Mouse (Mus musculus): ENCODE results near the gene Nppc. TPM values are rescaled to one million over a fixed set of nuclear protein-coding genes. Genes with fewer than 3 reads are reported as not detected.

Gene Nppc
- total RNA-seq, 2 experiments from 2014 or later: 8.6 to 10.5 TPM

GRCm38 (mm10) chr1:86647517-86647916 is 22.9 kb downstream of the Nppc start:
- H3K27ac ChIP-seq: no peak overlapping the region
- H3K4me3 ChIP-seq: no peak overlapping the region
- DNase-seq (ENCODE audit: extremely low spot score in 1 of 2, low spot score in 2 of 2): no peak
- intact Hi-C loops (cut with DNase I): no loop called here
- no peak for TF ChIP-seq CTCF (IDR thresholded peaks at IDR 0.05)

- intact Hi-C loops (cut with DNase I): no loop called here
- no peak for TF ChIP-seq CTCF (IDR thresholded peaks at IDR 0.05)
- no peak for DNase-seq (ENCODE audit: extremely low spot score in 1 of 2, low spot score in 2 of 2)
- Histone ChIP-seq H3K4me3 (no peak overlapping the region), H3K27ac (no peak overlapping the region)
Measured at GRCm38 (mm10) chr1:86643101-86643809, 27.1 kb downstream of the Nppc start.

DNA sequence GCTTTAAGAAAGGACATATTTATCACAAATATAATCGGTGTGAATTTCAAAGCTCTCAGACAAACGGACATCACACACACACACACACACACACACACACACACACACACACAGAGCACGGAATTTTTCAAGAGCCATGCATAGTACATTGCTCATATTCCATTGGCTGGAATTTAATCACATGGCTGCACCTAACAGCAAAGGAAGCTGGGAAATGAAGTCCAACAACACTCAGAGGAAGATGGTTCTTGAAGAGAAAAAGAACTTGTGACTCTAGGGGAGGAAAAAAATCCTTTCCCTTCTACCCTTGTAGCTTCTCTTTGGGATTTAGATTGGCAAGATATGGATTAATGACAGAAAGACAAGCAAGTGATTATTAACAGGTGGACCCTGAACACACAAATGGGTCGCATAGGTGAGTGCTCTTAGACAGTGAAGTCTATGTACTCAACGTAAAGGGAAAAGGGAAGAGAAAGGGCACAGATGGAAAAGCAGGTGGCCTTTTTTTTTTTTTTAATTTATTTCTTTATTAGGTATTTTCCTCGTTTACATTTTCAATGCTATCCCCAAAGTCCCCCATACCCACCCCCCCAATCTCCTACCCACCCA is 35.5 kb downstream of the Nppc start:
- TF ChIP-seq CTCF (IDR thresholded peaks at IDR 0.05): no peak
- H3K4me3 ChIP-seq: no peak overlapping the region
- DNase-seq (ENCODE audit: extremely low spot score in 1 of 2, low spot score in 2 of 2): no peak
- intact Hi-C loops (cut with DNase I): no loop called here
- no peak overlapping the region for H3K27ac ChIP-seq

DNA sequence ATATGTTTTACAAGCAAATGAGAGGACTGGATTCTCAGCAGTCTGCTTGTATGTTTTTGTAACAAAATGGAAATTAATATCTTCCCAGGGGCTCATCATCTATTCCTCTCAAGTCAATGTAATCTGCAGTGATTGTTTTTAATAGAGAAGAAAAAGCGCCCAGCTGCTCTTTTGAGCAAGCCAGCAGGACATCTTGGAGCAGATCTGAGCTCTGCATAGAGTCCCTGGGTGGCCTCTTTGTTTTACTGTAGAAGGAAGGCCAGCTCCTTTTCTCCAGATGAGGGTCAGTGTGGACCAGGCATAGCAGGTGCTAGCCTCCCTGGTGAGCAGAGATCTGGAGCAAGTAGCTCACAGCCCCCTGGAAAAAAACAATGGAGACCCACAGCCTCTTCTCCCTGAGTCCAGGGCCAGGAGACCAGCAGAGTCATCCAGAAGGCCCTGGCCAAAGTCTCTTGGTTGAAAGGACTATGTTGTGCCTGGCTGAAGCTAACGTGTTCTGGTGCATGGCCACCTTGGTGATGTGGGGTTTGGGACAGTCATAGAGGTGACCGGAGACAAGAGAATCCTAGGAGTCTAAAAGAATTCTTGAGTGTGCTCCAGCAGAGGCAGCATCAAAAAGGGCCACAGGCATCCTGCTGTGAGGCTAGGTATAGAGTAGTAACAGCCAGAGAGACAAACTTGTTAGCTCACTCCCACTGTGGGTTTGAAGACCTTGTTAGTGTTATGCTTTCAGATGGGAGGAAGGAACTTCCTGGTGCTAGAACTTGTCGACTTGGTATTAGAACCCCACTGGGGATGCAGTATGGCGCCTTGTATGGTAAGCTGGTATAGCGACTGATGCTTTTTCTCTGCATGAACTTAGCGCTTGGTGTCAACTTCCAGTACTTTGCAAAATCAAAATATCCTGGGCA is 36.3 kb downstream of the Nppc start:
- intact Hi-C loops (cut with DNase I): no loop called here
- Histone ChIP-seq H3K4me3 (no peak overlapping the region), H3K27ac (no peak overlapping the region)
- DNase-seq (ENCODE audit: extremely low spot score in 1 of 2, low spot score in 2 of 2): no peak
- no peak for TF ChIP-seq CTCF (IDR thresholded peaks at IDR 0.05)

GRCm38 (mm10) chr1:86633434-86633833 is 36.9 kb downstream of the Nppc start:
- H3K27ac ChIP-seq: no peak overlapping the region
- TF ChIP-seq CTCF (IDR thresholded peaks at IDR 0.05): no peak
- no peak for DNase-seq (ENCODE audit: extremely low spot score in 1 of 2, low spot score in 2 of 2)
- no peak overlapping the region for H3K4me3 ChIP-seq
- intact Hi-C loops (cut with DNase I): no loop called here

DNA sequence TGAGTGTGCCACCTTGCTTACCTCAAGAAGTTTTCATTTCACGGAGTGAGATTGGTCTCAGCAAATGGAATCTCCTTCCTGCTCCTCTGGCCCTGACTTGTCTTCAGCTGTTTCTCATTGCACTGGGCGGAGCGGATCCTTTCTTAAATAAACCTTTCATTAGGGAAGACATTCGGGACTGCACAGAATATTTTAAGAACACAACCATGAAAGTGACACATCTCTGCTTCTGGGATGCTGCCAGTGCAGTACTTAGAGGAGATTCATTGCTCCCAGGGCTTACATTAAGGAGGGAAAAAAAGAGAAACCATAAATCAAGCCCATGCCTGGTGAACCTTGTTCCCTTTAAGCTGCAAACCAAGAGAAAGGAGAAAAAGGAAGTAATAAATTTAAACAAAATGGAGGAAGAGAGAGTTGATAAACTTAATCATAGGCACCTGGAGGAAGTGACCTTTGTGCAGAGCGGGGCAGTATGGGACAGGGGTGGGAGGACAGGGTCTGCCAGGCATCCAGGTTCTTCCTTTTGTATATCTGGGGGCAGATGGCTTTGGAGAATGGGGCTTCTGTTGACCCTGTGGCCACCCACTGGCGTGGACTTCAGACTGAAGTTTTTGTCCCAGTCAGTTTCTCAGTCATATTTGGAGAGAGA is 37.5 kb downstream of the Nppc start:
- intact Hi-C loops (cut with DNase I): no loop called here
- no peak for TF ChIP-seq CTCF (IDR thresholded peaks at IDR 0.05)
- H3K4me3 ChIP-seq: no peak overlapping the region
- H3K27ac ChIP-seq: no peak overlapping the region
- DNase-seq (ENCODE audit: extremely low spot score in 1 of 2, low spot score in 2 of 2): no peak

DNA sequence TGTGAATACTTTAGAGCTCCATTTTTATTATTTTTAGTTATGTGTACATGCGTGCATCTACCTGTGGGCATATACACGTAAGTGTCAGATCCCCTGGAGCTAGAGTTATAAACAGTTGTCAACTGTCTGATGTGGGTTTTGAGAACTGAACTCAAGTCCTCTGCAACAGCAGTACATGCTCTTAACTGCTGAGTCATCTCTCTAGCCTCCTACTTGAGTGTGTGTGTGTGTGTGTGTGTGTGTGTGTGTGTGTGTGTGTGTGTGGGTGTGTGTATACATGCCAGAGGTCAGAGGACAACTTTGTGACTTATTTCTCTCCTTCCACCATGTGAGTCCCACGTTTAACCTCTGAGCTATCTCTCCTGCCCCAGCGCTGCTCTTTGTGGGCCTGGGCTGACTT is 39.8 kb downstream of the Nppc start:
- intact Hi-C loops (cut with DNase I): no loop called here
- no peak for TF ChIP-seq CTCF (IDR thresholded peaks at IDR 0.05)
- no peak overlapping the region for H3K27ac ChIP-seq
- DNase-seq (ENCODE audit: extremely low spot score in 1 of 2, low spot score in 2 of 2): no peak
- H3K4me3 ChIP-seq: no peak overlapping the region

DNA sequence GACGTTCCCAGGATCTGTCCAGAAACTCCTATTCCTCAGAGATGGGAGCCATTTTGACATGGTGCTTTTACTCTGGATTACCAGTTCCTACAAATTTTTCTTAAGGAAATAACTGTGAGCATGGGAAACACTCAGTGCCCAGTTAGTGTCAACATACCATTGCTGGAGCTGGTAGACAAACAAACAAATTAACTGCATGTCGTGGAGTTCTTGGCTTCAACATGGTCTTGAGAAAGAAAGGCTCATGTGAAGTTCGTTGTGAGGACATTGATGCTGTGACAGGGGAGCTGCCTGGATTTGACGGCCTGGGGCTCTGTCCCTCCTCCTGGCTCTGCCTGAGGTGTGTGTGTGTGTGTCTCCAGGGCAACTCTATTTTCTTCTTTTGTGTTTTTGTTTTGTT is 40.4 kb downstream of the Nppc start:
- TF ChIP-seq CTCF (IDR thresholded peaks at IDR 0.05): no peak
- intact Hi-C loops (cut with DNase I): no loop called here

GRCm38 (mm10) chr1:86628270-86628669 is 42.1 kb downstream of the Nppc start:
- no peak for TF ChIP-seq CTCF (IDR thresholded peaks at IDR 0.05)
- H3K4me3 ChIP-seq: no peak overlapping the region
- no peak overlapping the region for H3K27ac ChIP-seq
- DNase-seq (ENCODE audit: extremely low spot score in 1 of 2, low spot score in 2 of 2): no peak
- intact Hi-C loops (cut with DNase I): no loop called here

More for the DNA sequence above, 40.4 kb downstream of the Nppc start:
- Histone ChIP-seq H3K27ac (no peak overlapping the region), H3K4me3 (no peak overlapping the region)
- no peak for DNase-seq (ENCODE audit: extremely low spot score in 1 of 2, low spot score in 2 of 2)

GRCm38 (mm10) chr1:86623001-86624000 is 47.1 kb downstream of the Nppc start:
- no peak for TF ChIP-seq CTCF (IDR thresholded peaks at IDR 0.05)
- intact Hi-C loops (cut with DNase I): no loop called here
- Histone ChIP-seq H3K4me3 (no peak overlapping the region), H3K27ac (no peak overlapping the region)
- DNase-seq (ENCODE audit: extremely low spot score in 1 of 2, low spot score in 2 of 2): no peak

DNA sequence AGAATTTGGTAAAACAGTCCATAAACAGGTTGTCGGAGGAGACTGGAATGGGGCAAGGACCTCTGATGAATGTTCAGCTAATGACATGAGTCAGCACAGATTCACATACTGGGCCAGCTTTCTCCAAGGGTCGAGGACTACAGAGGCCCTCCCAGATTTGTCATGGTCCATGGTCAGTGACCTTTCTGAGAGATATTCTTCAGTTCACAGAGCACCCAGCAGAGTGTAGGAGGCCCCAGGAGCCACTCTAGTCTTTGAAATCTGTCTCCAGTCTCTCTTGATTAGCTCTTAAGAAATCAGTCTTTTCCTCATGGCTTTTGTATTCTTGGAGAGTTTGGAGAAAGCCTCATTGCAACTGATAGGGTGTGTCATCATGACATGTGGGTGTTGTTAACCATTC is 48.1 kb downstream of the Nppc start:
- no peak for TF ChIP-seq CTCF (IDR thresholded peaks at IDR 0.05)
- DNase-seq (ENCODE audit: extremely low spot score in 1 of 2, low spot score in 2 of 2): no peak
- no peak overlapping the region for H3K4me3 ChIP-seq
- intact Hi-C loops (cut with DNase I): no loop called here
- no peak overlapping the region for H3K27ac ChIP-seq

All from left cerebral cortex, adult 2 months (tissue).